ENCODE assay signal across 23 mouse cellular contexts in genomic region chrX:99019303-99019702, GRCm38 (mm10).
"Had no signal": no experiment of that assay in that cellular context is flagged by ENCODE, and none has a peak within 500 bp of the region (broad histone marks: within the 10 kb centered on the region; RNA-seq: fewer than 3 reads in every experiment).

No protein-coding gene starts in this region.

- ATAC-seq: forebrain, postnatal 0 days; hindbrain, postnatal 0 days; intestine, embryonic 16.5 days; liver, postnatal 0 days had no signal

- H3K4me2 ChIP-seq: heart, embryonic 12.5 days; hindbrain, embryonic 12.5 days; hindbrain, embryonic 14.5 days; kidney, embryonic 15.5 days; liver, embryonic 11.5 days; liver, embryonic 13.5 days; liver, embryonic 15.5 days had no signal

- H3K4me1 ChIP-seq: hindbrain, embryonic 12.5 days; kidney, embryonic 15.5 days; liver, embryonic 13.5 days; liver, embryonic 15.5 days had no signal

- H3K27ac ChIP-seq: heart, embryonic 10.5 days; hindbrain, embryonic 12.5 days; hindbrain, embryonic 14.5 days; hindbrain, postnatal 0 days; kidney, embryonic 15.5 days; kidney, postnatal 0 days; layer of hippocampus, adult 2 months; left cerebral cortex, adult 2 months; liver, embryonic 13.5 days; liver, embryonic 15.5 days had no signal

- H3K36me3 ChIP-seq: heart, embryonic 10.5 days; heart, embryonic 12.5 days; hindbrain, embryonic 12.5 days; kidney, embryonic 15.5 days; liver, embryonic 13.5 days; liver, embryonic 15.5 days had no signal

- H3K9ac ChIP-seq: forebrain, postnatal 0 days; heart, embryonic 12.5 days; hindbrain, embryonic 12.5 days; hindbrain, embryonic 14.5 days; kidney, embryonic 15.5 days; liver, embryonic 13.5 days; liver, embryonic 15.5 days; liver, postnatal 0 days had no signal

- DNase-seq: forebrain, postnatal 0 days; gastrocnemius, postnatal 14 days; gastrocnemius, postnatal 36 days; heart, adult 18-20 months; heart, postnatal 10 days; heart, postnatal 36 days; kidney, adult 11 months; kidney, postnatal 14 days; liver; liver, embryonic 13.5 days; liver, postnatal 0 days had no signal

- H3K9me3 ChIP-seq: heart, embryonic 10.5 days; heart, embryonic 12.5 days; hindbrain, embryonic 12.5 days; kidney, embryonic 15.5 days; liver, embryonic 13.5 days; liver, embryonic 15.5 days had no signal

- H3K4me3 ChIP-seq: heart, embryonic 10.5 days; heart, embryonic 12.5 days; hindbrain, embryonic 12.5 days; kidney, embryonic 15.5 days; layer of hippocampus, adult 2 months; left cerebral cortex, adult 2 months; liver, embryonic 13.5 days; liver, embryonic 15.5 days had no signal
